Mouse (Mus musculus): ENCODE results near the gene Stac3.

The Stac3 gene

DNA sequence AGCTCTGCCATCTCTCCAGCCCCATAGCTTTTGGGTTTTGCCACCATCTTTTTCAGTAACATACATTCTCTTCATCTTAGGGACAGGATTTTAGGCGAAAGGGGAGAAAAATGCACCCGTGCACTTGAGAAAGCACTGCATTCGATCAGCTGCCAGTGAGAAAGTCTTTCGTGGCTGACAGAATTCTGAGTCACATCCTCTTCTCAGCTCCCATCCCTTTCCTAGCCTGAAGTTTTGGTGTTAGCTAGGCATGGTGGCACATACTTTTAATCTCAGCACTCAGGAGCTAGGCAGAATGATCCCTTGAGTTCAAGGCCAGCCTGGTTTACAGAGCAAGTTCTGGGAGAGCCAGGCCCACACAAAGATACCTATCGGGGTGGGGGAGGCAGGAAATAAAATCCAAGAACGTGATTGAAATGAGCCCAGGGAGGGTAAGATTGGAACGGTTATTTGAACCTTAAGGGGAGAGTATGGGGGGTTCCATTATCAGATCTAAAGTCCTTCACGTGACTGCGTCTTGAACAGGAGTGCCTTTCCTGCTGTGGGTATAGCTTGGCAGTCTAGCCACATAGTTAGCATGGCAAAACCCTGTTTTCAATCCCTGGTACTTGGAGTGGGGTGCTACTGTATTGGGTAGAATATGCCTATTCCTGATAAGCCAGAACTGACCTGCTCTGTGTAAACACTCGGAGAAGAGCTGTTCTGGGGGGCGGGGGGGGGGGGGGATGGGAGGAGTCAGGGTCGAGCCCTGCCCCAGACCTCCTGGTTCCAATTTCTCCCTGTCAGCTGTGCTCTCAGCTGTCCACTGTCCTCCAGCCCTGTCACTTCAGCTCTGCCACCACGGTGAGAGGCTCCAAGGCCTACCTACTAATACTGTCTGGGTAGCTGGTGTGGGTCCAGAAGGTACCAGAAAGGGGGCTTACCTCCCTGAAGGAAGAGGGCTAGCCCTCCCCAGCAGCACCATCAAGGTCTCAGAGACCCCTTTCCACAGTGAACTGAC, at the start of gene Stac3:
TSS of gene Stac3 (plus strand) at position 793 of the 1,000 bp plus-strand sequence.
- no peak for DNase-seq (ENCODE audit: low spot score)

DNA sequence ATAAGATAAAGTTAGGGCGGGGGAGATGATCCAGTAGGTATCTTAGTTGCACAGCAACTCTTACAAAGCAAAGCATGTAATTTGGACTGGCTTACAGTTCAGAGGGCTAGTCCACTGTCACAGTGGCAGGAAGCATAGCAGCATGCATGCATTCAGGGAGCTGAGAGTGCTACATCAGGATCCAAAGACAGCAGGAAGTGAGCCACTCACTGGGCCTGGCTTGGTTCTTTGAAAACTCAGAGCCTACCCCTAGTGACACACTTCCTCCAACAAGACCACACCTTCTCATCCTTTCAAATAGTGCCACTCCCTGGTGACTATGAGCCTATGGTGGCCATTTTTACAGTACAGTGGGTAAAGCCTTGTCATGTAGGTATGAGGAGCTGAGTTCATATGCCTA, 47.8 kb upstream of the Stac3 start:
- DNase-seq (ENCODE audit: low spot score): no peak

DNA sequence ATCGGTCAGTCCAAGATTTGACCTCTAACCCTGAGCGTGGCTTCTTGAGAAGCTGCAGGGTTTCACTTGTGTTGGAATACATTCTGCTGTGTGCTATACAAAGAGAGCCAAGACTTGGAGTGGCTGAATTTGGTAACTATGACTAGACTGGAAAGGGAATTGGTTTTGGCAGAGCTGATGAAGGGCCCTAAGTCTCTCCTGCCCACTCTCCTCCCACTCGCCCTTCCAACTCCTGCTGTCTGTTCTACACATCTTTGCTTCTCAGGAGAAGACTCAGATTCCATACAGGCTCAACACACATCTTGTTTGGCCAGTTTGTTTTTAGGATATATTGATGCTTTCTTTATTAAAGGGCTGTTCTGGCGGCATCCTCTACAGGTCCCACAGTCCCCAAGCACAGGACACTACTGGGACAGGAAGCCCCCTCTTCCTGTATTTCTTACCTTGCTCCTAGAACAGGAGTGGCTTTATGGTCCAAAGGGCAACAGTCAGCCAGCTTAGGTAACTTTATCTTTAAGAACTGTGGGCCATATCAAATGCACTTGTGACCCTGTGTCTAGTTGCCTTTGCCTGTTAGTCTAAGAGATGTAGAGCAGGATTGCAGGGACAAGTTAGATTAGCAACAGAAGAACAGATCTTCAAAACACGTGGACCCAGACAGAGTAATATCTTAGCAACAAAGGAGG, 38.9 kb upstream of the Stac3 start:
- DNase-seq (ENCODE audit: low spot score): no peak

DNA sequence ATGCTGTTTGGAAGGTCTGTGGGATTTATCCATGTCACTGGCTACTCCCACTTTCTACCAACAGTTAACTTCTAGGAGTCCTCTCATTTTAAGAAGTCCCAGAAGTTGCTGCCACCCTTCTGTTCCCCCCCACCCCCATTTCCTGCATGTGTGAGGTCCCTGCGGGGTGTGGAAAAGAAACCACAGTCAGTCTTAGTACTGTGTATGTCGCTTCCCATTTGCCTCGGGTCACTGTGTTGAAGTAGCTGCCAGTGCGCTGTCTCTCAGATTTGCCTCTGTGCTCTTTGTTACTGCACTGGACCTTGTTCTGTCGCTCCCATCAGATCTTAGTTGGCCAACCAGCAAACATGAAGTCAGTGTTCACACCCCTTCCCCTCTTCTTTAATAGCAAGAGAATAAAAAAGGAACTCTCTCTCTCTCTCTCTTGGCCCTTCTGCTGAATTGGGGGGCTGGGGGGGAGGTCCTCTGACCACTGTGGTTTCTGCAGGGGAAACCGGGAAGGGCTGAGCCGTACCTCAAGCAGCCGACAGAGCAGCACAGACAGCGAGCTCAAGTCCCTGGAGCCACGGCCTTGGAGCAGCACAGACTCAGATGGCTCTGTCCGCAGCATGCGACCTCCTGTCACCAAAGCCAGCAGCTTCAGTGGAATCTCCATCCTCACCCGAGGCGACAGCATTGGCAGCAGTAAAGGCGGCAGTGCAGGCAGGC, 30.1 kb upstream of the Stac3 start:
- no peak for DNase-seq (ENCODE audit: low spot score)

DNA sequence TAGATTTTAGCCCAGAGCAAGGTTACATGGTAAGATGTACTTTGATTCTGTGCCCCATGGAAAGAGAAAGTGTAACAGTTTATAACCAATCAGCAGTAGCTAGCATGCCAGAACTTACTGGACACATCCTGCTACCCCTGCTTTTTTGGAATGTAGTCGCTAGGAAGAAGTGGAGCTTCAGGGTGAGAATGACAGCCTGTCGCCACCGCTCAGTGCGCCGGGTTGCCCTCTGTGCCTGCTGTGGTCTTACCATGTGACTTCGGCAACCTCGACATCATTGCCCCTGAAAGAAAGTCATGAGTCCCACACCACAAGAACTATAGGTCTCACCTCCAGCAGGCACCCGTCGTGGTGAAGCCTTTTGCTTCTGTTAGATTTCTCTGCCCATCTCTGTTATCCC, 28.8 kb upstream of the Stac3 start:
- DNase-seq (ENCODE audit: low spot score): no peak

DNA sequence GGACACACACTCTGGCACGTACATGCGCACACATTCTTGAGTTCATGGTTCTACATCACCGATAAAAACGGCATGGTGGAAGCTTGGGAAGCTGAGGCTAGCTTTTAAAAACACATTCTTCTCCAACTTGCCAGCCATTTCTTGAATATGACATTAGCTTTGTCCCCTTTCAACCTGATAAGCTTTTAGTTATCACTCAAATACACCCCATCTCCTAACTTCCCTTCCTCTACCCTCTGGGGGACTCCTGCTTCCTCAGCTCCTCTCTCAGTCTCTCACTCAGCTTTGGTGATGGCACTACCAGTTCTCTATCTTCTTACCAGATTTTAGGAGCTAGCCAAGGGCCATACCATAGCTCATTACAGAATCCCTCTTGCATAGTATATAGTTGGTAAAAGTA, 26.3 kb upstream of the Stac3 start:
- DNase-seq (ENCODE audit: low spot score): no peak

DNA sequence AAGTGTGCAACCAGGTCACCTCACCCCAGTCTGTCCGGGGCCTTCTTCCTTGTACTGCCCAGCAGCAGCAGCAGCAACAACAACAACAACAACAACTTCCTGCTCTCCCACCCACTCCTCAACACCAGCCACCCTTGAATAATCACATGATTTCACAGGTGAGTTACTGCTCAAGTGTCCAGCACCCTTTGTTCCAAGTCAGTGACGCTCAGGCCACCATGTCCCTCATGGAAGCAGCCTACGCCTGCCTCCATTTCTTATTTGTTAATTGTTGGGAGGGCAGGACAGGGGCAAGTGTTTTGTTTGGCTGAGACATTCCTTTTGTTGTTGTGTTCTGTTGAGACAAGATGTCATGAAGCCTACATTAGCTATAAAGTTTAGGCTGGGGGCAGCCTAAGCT, 24.9 kb upstream of the Stac3 start:
- DNase-seq (ENCODE audit: low spot score): no peak

DNA sequence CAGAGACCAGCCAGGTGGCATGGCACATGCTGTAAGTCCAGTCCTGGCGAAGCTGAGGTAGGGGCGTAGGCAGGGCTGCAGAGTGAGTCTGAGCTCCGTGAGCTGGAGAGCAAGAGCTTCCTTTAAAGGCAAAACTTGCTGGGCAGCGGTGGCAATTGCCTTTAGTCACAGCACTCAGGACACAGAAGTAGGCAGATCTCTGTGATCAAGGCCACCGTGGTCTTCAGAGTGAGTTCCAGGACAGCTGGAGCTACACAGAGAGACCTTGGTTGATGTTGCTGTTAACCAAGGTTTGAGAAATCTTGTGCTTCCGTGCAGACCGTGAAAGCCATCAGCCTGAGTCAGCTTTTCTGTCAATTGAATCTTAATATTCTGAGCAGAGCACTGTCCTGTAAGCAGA, 24.2 kb upstream of the Stac3 start:
- no peak for DNase-seq (ENCODE audit: low spot score)

DNA sequence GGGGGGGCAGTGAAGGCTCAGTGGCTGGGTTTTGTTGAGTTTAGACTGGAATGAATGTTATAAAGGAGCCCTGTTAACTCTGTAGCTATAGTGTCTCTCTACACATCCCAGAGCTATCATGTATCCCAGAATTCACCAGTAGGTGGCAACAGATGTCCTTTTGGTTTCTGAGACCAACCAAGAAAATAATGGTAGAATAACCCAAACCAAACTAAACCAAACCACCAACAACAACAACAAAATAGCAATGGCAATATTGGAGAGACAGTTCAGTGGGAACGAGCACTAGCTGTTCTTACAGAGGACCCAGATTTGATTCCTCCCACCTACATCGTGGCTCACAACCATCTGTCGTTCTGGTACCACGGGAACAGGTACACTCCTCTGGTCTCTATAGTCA, 22.4 kb upstream of the Stac3 start:
- DNase-seq (ENCODE audit: low spot score): peak; percentile 62

DNA sequence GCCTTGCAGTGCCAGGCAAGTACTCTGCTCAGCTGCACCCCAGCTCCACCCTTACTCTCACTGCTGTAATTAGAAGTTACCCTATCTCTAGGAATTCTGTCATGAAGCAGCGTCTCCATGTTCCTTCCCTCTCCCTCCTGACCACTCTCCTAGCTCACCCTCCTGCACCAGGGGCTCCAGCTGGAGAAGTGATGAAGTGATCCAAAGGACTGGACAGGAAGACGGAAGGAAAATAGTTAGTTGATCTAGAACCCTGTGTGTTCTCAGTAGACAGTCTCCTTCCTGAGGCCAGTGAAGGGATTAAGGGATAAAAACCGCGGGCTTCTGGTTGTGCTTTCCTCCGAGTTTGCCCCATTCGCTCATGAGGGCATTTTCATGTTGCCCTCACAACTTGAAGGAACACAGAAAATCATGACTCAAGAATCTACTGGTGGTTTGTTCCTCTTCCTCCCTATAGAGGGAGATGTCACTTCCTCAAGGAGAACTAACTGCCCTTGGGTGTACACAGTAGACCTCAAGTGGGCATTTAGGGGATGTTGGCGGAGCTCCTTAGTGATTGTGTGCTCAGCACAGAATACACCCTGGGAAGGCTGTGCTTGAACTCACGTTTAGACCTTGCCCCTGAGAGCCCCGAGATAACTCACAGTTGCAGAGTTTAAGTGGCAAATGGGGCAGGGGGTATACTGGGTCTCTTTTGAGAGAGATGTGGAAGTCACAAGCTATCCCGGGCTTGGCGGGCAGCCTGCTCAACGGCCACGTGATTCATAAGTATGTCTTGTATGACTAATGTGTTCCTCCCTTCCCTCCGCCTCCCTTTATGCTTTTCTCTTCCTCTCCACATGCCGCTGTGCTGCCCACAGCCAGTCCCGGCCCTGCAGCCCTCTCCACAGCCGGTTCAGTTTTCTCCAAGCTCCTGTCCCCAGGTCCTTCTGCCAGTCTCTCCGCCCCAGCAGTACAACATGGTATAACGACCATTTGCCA, 20.4 kb upstream of the Stac3 start:
- peak; percentile 70 for DNase-seq (ENCODE audit: low spot score)

DNA sequence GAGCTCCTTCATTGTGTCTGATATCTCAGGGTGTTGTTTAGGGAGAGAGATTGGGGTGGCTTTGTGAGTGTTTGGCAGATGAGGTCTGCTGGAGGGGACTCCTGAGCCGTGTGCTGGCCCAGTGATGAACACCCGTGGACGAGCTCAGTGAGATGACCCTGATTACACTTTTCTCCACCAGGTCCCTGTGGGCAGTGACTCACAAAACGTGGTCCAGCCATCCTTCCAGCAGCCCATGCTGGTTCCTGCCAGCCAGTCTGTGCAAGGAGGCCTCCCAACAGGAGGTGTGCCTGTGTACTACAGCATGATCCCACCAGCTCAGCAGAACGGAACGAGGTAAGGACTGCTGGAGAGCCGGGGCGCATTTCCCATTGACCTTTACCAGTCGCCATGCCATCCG, 16.3 kb upstream of the Stac3 start:
- DNase-seq (ENCODE audit: low spot score): no peak

DNA sequence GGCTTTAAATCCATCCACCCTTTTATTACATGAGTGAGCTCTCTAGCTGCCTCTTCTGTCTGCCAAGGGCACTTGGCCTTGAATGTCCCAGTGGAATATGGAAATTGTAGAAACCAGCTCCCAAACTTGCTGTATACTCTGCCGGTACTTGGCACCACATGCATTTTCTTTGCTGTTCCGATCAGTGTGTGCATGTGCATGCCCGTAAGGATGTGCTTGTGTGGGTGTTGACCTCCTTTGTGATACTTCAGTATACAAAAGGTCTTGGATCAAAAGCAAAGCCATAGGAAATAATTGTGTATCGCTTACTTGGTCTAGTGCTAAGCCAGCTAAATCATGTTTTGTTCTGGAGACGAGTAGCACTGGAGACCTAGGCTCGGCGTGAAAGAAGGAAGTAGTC, 12.6 kb upstream of the Stac3 start:
- peak; percentile 34 for DNase-seq (ENCODE audit: low spot score)

DNA sequence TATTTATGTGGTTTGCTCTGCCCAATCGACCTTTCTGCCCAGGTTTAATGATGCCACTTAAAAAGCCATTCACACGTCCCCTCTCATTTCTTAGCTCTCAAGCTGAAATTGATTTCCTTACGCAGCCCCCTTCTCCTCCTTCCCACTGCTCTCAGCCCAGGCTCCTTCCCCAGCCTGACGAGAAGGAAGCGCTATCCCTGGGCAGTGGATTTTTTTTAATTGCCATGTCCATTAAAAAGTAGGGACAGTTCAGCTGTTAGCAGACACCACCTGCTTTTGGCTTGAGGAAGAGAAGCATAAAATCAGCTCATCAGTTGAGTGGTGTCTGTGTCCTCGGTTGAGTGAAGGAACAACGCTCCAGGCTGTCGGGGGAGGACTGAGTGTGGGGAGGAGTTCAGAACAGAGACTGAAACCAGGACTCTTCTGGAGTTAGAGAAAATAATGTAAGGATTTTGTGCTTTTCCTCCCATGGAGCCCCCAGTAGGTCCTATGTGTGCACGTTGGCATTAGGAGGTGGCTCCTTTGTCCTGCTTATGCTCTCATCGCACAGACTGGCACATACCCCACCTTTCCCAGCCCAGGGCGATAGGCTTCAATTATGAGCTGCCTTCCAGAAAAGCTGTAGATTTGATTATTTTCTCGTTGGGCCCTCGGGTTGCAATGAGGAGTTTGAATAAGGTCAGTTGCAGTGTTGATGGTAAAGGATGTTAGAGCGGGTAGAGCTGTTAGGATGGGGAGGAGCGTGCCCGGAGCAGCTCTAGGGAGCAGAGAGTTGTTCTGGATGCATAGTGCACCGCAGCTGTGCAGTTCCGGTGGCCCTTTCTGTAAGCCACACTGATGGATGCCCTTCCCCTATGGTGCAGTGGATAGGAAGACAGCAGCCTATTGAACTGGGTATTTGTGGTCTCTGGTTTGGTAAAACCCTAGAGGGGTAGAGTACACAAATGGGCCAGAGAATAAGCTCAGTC, 11.0 kb upstream of the Stac3 start:
- no peak for DNase-seq (ENCODE audit: low spot score)

DNA sequence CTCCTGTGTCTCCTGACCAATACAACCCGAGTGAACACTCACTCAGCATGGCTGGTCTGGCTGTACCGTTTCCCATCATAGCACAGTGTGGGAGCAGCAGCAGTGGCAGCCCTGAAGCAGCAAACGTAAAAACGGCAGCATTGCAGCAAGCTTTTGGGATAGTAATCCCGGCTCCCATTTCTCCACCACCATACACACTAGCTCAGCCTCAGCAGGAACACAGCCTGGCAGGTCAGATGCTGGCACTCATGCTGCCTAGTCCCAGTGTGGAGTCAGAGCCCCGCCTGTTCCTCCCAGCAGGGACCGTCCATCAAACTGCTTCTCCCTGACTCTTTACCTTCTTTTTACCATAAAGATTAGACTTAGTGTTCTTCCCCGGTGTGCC, 10.4 kb upstream of the Stac3 start:
- DNase-seq (ENCODE audit: low spot score): no peak

DNA sequence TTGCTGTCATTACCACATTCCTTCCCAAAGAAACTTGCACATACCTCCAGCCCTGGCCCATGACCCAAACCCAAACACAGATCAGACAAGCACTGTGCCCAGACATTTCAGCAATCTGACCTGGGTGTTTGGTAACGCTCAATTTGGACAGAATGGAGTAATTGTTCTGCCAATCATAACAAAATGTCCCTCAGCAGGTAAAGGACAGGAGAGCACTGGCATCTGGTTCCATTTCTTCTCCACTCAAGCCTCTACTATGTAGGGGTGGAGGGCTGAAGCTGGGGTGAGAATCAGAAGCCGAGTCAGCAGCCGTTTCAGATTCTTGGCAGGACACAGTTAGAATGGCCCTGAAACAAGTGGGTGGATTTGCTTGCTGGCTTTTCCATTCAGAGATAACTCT, 9.4 kb upstream of the Stac3 start:
- peak; percentile 24 for DNase-seq (ENCODE audit: low spot score)

DNA sequence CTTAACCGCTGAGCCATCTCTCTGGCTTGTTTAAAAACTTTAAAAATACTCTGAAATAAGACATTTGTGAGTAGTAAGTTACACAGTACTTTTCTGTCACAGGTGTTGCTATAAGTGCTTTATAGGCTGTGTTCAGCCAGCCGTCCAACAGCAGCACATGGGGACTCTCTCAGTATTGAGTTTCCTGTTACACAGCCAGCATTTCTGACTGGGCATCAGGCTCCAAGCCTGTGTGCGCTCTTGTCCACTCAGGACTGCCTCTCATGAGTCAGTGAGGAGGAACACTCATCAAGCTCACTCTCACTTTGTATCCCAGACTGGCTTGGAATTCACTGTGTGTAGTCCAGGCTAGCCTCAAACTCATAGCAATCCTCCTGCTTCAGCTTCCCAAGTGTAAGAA, 5.3 kb upstream of the Stac3 start:
- no peak for DNase-seq (ENCODE audit: low spot score)

DNA sequence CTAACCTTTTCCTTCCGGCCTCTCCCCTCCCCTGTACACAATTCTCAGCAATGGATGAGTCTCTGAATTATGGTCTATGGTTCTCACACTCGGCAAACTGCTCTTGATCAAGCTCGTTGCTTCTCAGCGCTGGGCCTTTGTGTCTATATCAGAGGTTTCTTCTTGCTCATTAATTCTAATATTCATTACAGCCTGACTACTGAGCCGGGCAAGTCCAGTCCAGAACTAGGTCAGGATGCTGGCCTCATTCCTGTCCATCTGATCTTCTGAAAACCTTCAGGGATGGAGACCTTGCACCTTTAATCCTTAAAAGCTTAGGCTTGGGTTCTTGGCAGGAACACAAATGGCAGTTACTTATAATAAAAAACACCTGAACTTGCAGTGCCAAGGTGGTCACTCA, 2.0 kb upstream of the Stac3 start:
- no peak for DNase-seq (ENCODE audit: low spot score)

DNA sequence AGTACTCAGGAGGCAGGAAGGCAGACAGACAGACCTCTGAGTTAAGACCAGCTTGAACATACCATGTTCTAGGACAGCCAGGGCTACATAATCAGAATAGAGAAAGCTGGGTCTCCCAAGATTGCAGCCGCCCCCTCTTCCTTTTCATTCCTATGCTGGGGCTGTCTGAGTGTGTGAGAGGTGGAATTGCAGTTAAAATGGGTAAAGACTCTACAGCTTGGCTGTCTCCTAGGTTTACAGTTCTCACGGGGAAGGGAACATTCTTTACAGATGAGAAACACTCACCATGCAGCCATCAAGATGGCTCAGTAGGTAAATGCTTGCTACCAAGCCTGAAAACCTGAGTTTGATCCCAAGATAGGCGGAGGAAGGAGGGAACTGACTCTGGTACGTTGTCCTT, 1.4 kb upstream of the Stac3 start:
- DNase-seq (ENCODE audit: low spot score): no peak

DNA sequence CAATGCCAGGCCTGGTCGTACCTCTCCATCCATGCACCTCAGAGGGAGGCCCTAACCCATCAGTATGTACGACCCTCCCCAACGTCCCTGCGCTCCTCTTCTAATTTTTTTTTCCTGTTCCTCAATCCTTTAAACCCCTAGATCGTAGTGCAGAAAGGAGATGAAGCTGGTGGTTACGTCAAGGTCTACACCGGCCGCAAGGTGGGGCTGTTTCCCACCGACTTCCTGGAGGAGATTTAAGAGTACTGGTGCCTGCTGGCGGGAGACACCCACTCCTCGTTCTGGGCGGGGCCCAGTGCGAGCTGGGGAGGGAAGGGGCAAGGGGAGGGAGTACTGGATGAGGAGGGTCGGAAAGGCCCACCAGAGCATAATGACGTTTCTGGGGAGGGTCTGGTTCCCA, 6.8 kb downstream of the Stac3 start:
- no peak for DNase-seq (ENCODE audit: low spot score)
